Mouse (Mus musculus): Measurements from ENCODE around the gene Fstl4. TPM values are rescaled to one million over a fixed set of nuclear protein-coding genes. Genes with fewer than 3 reads are reported as not detected.

Fstl4 gene
- 0.15 and 0.18 TPM in 2 replicates for polyA plus RNA-seq (2012; rRNA removed)

- Histone ChIP-seq H3K4me3 (ENCODE audit: extremely low read depth, insufficient read depth, insufficient read length) (peak within 1 kb of the TSS; percentile 22), H3K27ac (ENCODE audit: insufficient read depth, low read length) (no peak within 1 kb of the TSS), H3K4me1 (ENCODE audit: control insufficient read depth, insufficient read depth, insufficient read length) (peaks cover 4% of the 10 kb centered on the region; the same call in 1 of the 2 replicates), H3K36me3 (ENCODE audit: control insufficient read depth, insufficient read depth, low read length) (no peaks in the 10 kb centered on the region), H3K27me3 (ENCODE audit: control insufficient read depth, insufficient read depth, low read length) (peaks cover 15% of the 10 kb centered on the region)
- TF ChIP-seq CTCF (IDR thresholded peaks at IDR 0.05; ENCODE audit: extremely low read depth, insufficient read depth, insufficient read length, insufficient replicate concordance) (no peak), POLR2A (IDR thresholded peaks at IDR 0.05; ENCODE audit: low read depth, low read length) (no peak)
- DNase-seq (ENCODE audit: low read depth in 1 of 2, low spot score in 2 of 2), result no peak
- WGBS, result under 1% methylated on average over 46 of the region's 48 CpGs
Observed at GRCm38 (mm10) chr11:52764461-52764893, at the start of gene Fstl4. TSS of gene Fstl4 (plus strand) at chr11:52764634.

- H3K4me3 ChIP-seq (ENCODE audit: extremely low read depth, insufficient read depth, insufficient read length), result no peak overlapping the region
- no peak for TF ChIP-seq CTCF (IDR thresholded peaks at IDR 0.05; ENCODE audit: extremely low read depth, insufficient read depth, insufficient read length, insufficient replicate concordance)
- no peak for TF ChIP-seq POLR2A (IDR thresholded peaks at IDR 0.05; ENCODE audit: low read depth, low read length)
- no peaks in the 10 kb centered on the region for H3K27me3 ChIP-seq (ENCODE audit: control insufficient read depth, insufficient read depth, low read length)
- WGBS, result 81% methylated on average over 1 of the region's 1 CpGs
- H3K27ac ChIP-seq (ENCODE audit: insufficient read depth, low read length), result no peak overlapping the region
- DNase-seq (ENCODE audit: low read depth in 1 of 2, low spot score in 2 of 2), result no peak
- no peaks in the 10 kb centered on the region for H3K4me1 ChIP-seq (ENCODE audit: control insufficient read depth, insufficient read depth, insufficient read length)
- H3K36me3 ChIP-seq (ENCODE audit: control insufficient read depth, insufficient read depth, low read length), result no peaks in the 10 kb centered on the region
Observed at GRCm38 (mm10) chr11:52718570-52718969, 45.9 kb upstream of the Fstl4 start.

- Histone ChIP-seq H3K4me1 (ENCODE audit: control insufficient read depth, insufficient read depth, insufficient read length) (no peaks in the 10 kb centered on the region), H3K4me3 (ENCODE audit: extremely low read depth, insufficient read depth, insufficient read length) (no peak overlapping the region), H3K27ac (ENCODE audit: insufficient read depth, low read length) (no peak overlapping the region), H3K27me3 (ENCODE audit: control insufficient read depth, insufficient read depth, low read length) (no peaks in the 10 kb centered on the region), H3K36me3 (ENCODE audit: control insufficient read depth, insufficient read depth, low read length) (no peaks in the 10 kb centered on the region)
- TF ChIP-seq CTCF (IDR thresholded peaks at IDR 0.05; ENCODE audit: extremely low read depth, insufficient read depth, insufficient read length, insufficient replicate concordance) (no peak), POLR2A (IDR thresholded peaks at IDR 0.05; ENCODE audit: low read depth, low read length) (no peak)
- DNase-seq (ENCODE audit: low read depth in 1 of 2, low spot score in 2 of 2), result no peak
- WGBS, result 83% methylated on average over 6 of the region's 6 CpGs
Observed at GRCm38 (mm10) chr11:52721087-52721486, 43.3 kb upstream of the Fstl4 start.

- Histone ChIP-seq H3K4me3 (ENCODE audit: extremely low read depth, insufficient read depth, insufficient read length) (no peak overlapping the region), H3K27ac (ENCODE audit: insufficient read depth, low read length) (no peak overlapping the region), H3K36me3 (ENCODE audit: control insufficient read depth, insufficient read depth, low read length) (no peaks in the 10 kb centered on the region), H3K27me3 (ENCODE audit: control insufficient read depth, insufficient read depth, low read length) (no peaks in the 10 kb centered on the region), H3K4me1 (ENCODE audit: control insufficient read depth, insufficient read depth, insufficient read length) (no peaks in the 10 kb centered on the region)
- WGBS, result 85% methylated on average over 4 of the region's 4 CpGs
- DNase-seq (ENCODE audit: low read depth in 1 of 2, low spot score in 2 of 2), result no peak
- TF ChIP-seq CTCF (IDR thresholded peaks at IDR 0.05; ENCODE audit: extremely low read depth, insufficient read depth, insufficient read length, insufficient replicate concordance) (no peak), POLR2A (IDR thresholded peaks at IDR 0.05; ENCODE audit: low read depth, low read length) (no peak)
Observed at GRCm38 (mm10) chr11:52722706-52723105, 41.7 kb upstream of the Fstl4 start.

GRCm38 (mm10) chr11:52726001-52726400 is 38.4 kb upstream of the Fstl4 start:
- H3K27ac ChIP-seq (ENCODE audit: insufficient read depth, low read length), result no peak overlapping the region
- H3K4me1 ChIP-seq (ENCODE audit: control insufficient read depth, insufficient read depth, insufficient read length), result no peaks in the 10 kb centered on the region
- H3K27me3 ChIP-seq (ENCODE audit: control insufficient read depth, insufficient read depth, low read length), result no peaks in the 10 kb centered on the region
- no peaks in the 10 kb centered on the region for H3K36me3 ChIP-seq (ENCODE audit: control insufficient read depth, insufficient read depth, low read length)
- DNase-seq (ENCODE audit: low read depth in 1 of 2, low spot score in 2 of 2), result no peak
- H3K4me3 ChIP-seq (ENCODE audit: extremely low read depth, insufficient read depth, insufficient read length), result no peak overlapping the region
- 96% methylated on average over 1 of the region's 1 CpGs for WGBS
- no peak for TF ChIP-seq POLR2A (IDR thresholded peaks at IDR 0.05; ENCODE audit: low read depth, low read length)
- TF ChIP-seq CTCF (IDR thresholded peaks at IDR 0.05; ENCODE audit: extremely low read depth, insufficient read depth, insufficient read length, insufficient replicate concordance), result no peak

GRCm38 (mm10) chr11:52728479-52728878 is 36.0 kb upstream of the Fstl4 start:
- 88% methylated on average over 15 of the region's 15 CpGs for WGBS

GRCm38 (mm10) chr11:52729890-52730289 is 34.5 kb upstream of the Fstl4 start:
- H3K4me3 ChIP-seq (ENCODE audit: extremely low read depth, insufficient read depth, insufficient read length), result no peak overlapping the region
- no peak for DNase-seq (ENCODE audit: low read depth in 1 of 2, low spot score in 2 of 2)
- H3K27me3 ChIP-seq (ENCODE audit: control insufficient read depth, insufficient read depth, low read length), result no peaks in the 10 kb centered on the region
- 71% methylated on average over 5 of the region's 5 CpGs for WGBS
- no peaks in the 10 kb centered on the region for H3K36me3 ChIP-seq (ENCODE audit: control insufficient read depth, insufficient read depth, low read length)
- no peaks in the 10 kb centered on the region for H3K4me1 ChIP-seq (ENCODE audit: control insufficient read depth, insufficient read depth, insufficient read length)
- H3K27ac ChIP-seq (ENCODE audit: insufficient read depth, low read length), result no peak overlapping the region
- TF ChIP-seq CTCF (IDR thresholded peaks at IDR 0.05; ENCODE audit: extremely low read depth, insufficient read depth, insufficient read length, insufficient replicate concordance) (no peak), POLR2A (IDR thresholded peaks at IDR 0.05; ENCODE audit: low read depth, low read length) (no peak)

More at GRCm38 (mm10) chr11:52728479-52728878, 36.0 kb upstream of the Fstl4 start:
- Histone ChIP-seq H3K36me3 (ENCODE audit: control insufficient read depth, insufficient read depth, low read length) (no peaks in the 10 kb centered on the region), H3K27ac (ENCODE audit: insufficient read depth, low read length) (no peak overlapping the region), H3K4me3 (ENCODE audit: extremely low read depth, insufficient read depth, insufficient read length) (no peak overlapping the region), H3K4me1 (ENCODE audit: control insufficient read depth, insufficient read depth, insufficient read length) (no peaks in the 10 kb centered on the region), H3K27me3 (ENCODE audit: control insufficient read depth, insufficient read depth, low read length) (no peaks in the 10 kb centered on the region)
- TF ChIP-seq POLR2A (IDR thresholded peaks at IDR 0.05; ENCODE audit: low read depth, low read length) (no peak), CTCF (IDR thresholded peaks at IDR 0.05; ENCODE audit: extremely low read depth, insufficient read depth, insufficient read length, insufficient replicate concordance) (no peak)
- DNase-seq (ENCODE audit: low read depth in 1 of 2, low spot score in 2 of 2), result no peak

Measured in spleen, adult 2 months (tissue).